Mouse (Mus musculus): Measurements from ENCODE around the gene Ctse. TPM values are rescaled to one million over a fixed set of nuclear protein-coding genes. Genes with fewer than 3 reads are reported as not detected.
A peak's percentile ranks its signal among the peaks of the same experiment; 100 is the strongest.

The Ctse gene
- polyA plus RNA-seq (2012; rRNA removed): 0.60 and 0.65 TPM in 2 replicates

GRCm38 (mm10) chr1:131637791-131638540 is at the start of gene Ctse:
Gene Ctse, plus strand, starts transcription at chr1:131638306.
- H3K4me3 ChIP-seq (replicated peaks; ENCODE audit: extremely low read depth, low read depth, low read length): peak within 1 kb of the TSS; percentile 9
- DNase-seq: no peak

GRCm38 (mm10) chr1:131598905-131599304 is 39.2 kb upstream of the Ctse start, which contains the start of gene Avpr1b:
Gene Avpr1b, plus strand, starts transcription at chr1:131599239.
- no peak for DNase-seq
- TF ChIP-seq POLR2A (IDR thresholded peaks at IDR 0.05; ENCODE audit: borderline replicate concordance, extremely low read depth, low read depth, low read length): no peak
- no peak for TF ChIP-seq CTCF (IDR thresholded peaks at IDR 0.05; ENCODE audit: insufficient read depth, low read length)
- no peaks in the 10 kb centered on the region for H3K4me1 ChIP-seq (ENCODE audit: control insufficient read depth, insufficient read depth, low read length)
- no peak within 1 kb of the TSS for H3K4me3 ChIP-seq (replicated peaks; ENCODE audit: extremely low read depth, low read depth, low read length)
- WGBS: 28% methylated on average over 12 of the region's 12 CpGs

More at GRCm38 (mm10) chr1:131637791-131638540, at the start of gene Ctse:
- 19% methylated on average over 9 of the region's 9 CpGs for WGBS
- TF ChIP-seq CTCF (IDR thresholded peaks at IDR 0.05; ENCODE audit: insufficient read depth, low read length) (no peak), POLR2A (IDR thresholded peaks at IDR 0.05; ENCODE audit: borderline replicate concordance, extremely low read depth, low read depth, low read length) (no peak)
- H3K4me1 ChIP-seq (ENCODE audit: control insufficient read depth, insufficient read depth, low read length): no peaks in the 10 kb centered on the region

GRCm38 (mm10) chr1:131600314-131600713 is 37.8 kb upstream of the Ctse start:
- Histone ChIP-seq H3K4me3 (replicated peaks; ENCODE audit: extremely low read depth, low read depth, low read length) (no peak overlapping the region), H3K4me1 (ENCODE audit: control insufficient read depth, insufficient read depth, low read length) (no peaks in the 10 kb centered on the region)
- WGBS: 34% methylated on average over 11 of the region's 11 CpGs
- TF ChIP-seq POLR2A (IDR thresholded peaks at IDR 0.05; ENCODE audit: borderline replicate concordance, extremely low read depth, low read depth, low read length): no peak
- 0 out of 2 replicates have a peak, but pooled peaks have one; percentile 11 for TF ChIP-seq CTCF (IDR thresholded peaks at IDR 0.05; ENCODE audit: insufficient read depth, low read length)
- DNase-seq: no peak

- Histone ChIP-seq H3K4me3 (replicated peaks; ENCODE audit: extremely low read depth, low read depth, low read length) (no peak overlapping the region), H3K4me1 (ENCODE audit: control insufficient read depth, insufficient read depth, low read length) (no peaks in the 10 kb centered on the region)
- TF ChIP-seq POLR2A (IDR thresholded peaks at IDR 0.05; ENCODE audit: borderline replicate concordance, extremely low read depth, low read depth, low read length) (no peak), CTCF (IDR thresholded peaks at IDR 0.05; ENCODE audit: insufficient read depth, low read length) (no peak)
- 78% methylated on average over 2 of the region's 2 CpGs for WGBS
- no peak for DNase-seq
Measured at GRCm38 (mm10) chr1:131606719-131607118, 31.4 kb upstream of the Ctse start.

GRCm38 (mm10) chr1:131612556-131613155 is 25.4 kb upstream of the Ctse start:
- no peak for TF ChIP-seq POLR2A (IDR thresholded peaks at IDR 0.05; ENCODE audit: borderline replicate concordance, extremely low read depth, low read depth, low read length)
- no peak for TF ChIP-seq CTCF (IDR thresholded peaks at IDR 0.05; ENCODE audit: insufficient read depth, low read length)
- DNase-seq: no peak
- H3K4me1 ChIP-seq (ENCODE audit: control insufficient read depth, insufficient read depth, low read length): no peaks in the 10 kb centered on the region
- H3K4me3 ChIP-seq (replicated peaks; ENCODE audit: extremely low read depth, low read depth, low read length): no peak overlapping the region
- WGBS: 30% methylated on average over 4 of the region's 4 CpGs

GRCm38 (mm10) chr1:131613361-131614133 is 24.6 kb upstream of the Ctse start:
- no peak overlapping the region for H3K4me3 ChIP-seq (replicated peaks; ENCODE audit: extremely low read depth, low read depth, low read length)
- 74% methylated on average over 16 of the region's 16 CpGs for WGBS
- DNase-seq: peak; percentile 68
- no peaks in the 10 kb centered on the region for H3K4me1 ChIP-seq (ENCODE audit: control insufficient read depth, insufficient read depth, low read length)
- no peak for TF ChIP-seq POLR2A (IDR thresholded peaks at IDR 0.05; ENCODE audit: borderline replicate concordance, extremely low read depth, low read depth, low read length)
- TF ChIP-seq CTCF (IDR thresholded peaks at IDR 0.05; ENCODE audit: insufficient read depth, low read length): peak; percentile 73

GRCm38 (mm10) chr1:131614641-131615040 is 23.5 kb upstream of the Ctse start:
- H3K4me3 ChIP-seq (replicated peaks; ENCODE audit: extremely low read depth, low read depth, low read length): no peak overlapping the region
- DNase-seq: no peak
- WGBS: 75% methylated on average over 6 of the region's 6 CpGs
- no peaks in the 10 kb centered on the region for H3K4me1 ChIP-seq (ENCODE audit: control insufficient read depth, insufficient read depth, low read length)
- TF ChIP-seq CTCF (IDR thresholded peaks at IDR 0.05; ENCODE audit: insufficient read depth, low read length) (no peak), POLR2A (IDR thresholded peaks at IDR 0.05; ENCODE audit: borderline replicate concordance, extremely low read depth, low read depth, low read length) (no peak)

- Histone ChIP-seq H3K4me1 (ENCODE audit: control insufficient read depth, insufficient read depth, low read length) (no peaks in the 10 kb centered on the region), H3K4me3 (replicated peaks; ENCODE audit: extremely low read depth, low read depth, low read length) (no peak overlapping the region)
- WGBS: 83% methylated on average over 1 of the region's 1 CpGs
- DNase-seq: no peak
- TF ChIP-seq POLR2A (IDR thresholded peaks at IDR 0.05; ENCODE audit: borderline replicate concordance, extremely low read depth, low read depth, low read length): no peak
- TF ChIP-seq CTCF (IDR thresholded peaks at IDR 0.05; ENCODE audit: insufficient read depth, low read length): no peak
Measured at GRCm38 (mm10) chr1:131616131-131616530, 22.0 kb upstream of the Ctse start.

GRCm38 (mm10) chr1:131616546-131617220 is 21.4 kb upstream of the Ctse start:
- no peak for TF ChIP-seq POLR2A (IDR thresholded peaks at IDR 0.05; ENCODE audit: borderline replicate concordance, extremely low read depth, low read depth, low read length)
- no peak for TF ChIP-seq CTCF (IDR thresholded peaks at IDR 0.05; ENCODE audit: insufficient read depth, low read length)
- no peak for DNase-seq
- Histone ChIP-seq H3K4me3 (replicated peaks; ENCODE audit: extremely low read depth, low read depth, low read length) (no peak overlapping the region), H3K4me1 (ENCODE audit: control insufficient read depth, insufficient read depth, low read length) (no peaks in the 10 kb centered on the region)
- whole genome bisulfite sequencing: 66% methylated on average over 5 of the region's 5 CpGs

Measured in lung, adult 2 months (tissue).